Mouse (Mus musculus): Measurements from ENCODE around the gene Zdhhc14.

Zdhhc14 gene

DNA sequence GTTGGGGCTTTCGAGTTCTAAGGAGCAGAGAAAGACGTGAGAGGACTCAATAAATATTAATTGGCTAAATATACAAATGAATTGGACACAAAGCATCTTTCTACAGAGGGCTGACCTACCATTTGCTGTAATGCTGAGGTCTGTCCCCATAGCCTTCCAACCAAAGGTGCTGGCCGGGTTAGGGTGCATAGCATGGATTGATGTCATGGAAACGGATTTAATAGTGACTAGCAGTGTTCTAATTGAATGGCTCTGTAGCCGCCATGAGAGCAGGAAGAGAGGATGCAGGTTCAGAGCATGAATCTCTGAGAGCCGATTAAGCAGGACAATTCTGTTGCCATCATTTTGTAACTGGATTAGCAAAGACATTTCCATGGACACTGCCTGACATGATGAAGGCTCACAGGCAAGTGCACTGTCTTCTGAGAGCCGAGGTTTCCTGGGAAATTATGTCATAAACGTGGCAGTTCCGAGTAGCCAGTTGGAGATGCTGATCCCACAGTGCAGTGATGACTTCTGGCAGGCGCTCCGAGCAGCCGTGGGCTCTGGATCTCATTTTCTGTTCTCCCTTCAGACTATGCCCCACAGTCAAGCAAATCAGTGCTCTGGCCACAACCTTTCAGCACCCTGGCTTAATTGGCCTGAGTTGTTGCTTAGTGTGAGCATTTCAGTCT, 91.3 kb downstream of the Zdhhc14 start:
- TF ChIP-seq NANOG (IDR thresholded peaks at IDR 0.05; ENCODE audit: borderline replicate concordance, low read length) (no peak), POU5F1 (IDR thresholded peaks at IDR 0.05; ENCODE audit: borderline replicate concordance, low read length) (no peak), CTCF (conservative IDR thresholded peaks at IDR 0.05; ENCODE audit: low read length) (no peak)

DNA sequence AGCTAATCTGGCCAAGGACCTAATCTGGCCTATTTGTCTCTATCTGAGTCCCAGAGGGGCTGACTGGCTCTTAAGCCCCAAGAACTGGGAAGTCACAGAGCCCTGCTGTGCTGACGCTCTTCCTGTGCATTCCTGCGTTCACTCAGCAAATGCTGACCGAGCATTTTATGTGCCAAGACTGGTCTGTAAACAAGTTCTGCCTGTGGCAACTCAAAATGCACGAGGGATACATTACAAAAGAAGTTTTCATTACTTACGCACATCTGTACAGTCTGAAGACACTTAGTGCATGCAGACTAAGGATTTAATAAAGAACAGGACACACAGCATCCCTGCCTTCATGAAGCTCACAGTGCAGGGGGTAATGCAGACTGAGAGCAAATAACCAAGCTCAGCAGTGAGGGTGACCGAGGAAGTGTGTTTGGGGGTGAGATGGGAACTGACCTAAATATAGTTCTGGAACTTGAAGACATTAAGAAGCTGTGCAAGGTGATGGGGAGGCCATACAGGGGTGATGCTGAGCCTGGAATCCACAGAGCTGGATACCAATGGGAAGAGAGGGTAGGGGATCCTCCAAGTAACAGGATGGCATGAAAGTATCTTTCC, 99.3 kb downstream of the Zdhhc14 start:
- no peak overlapping the region for H3K4me3 ChIP-seq (replicated peaks; ENCODE audit: low read length)
- peaks cover 3% of the 10 kb centered on the region; the same call in 1 of the 2 replicates for H3K27me3 ChIP-seq (ENCODE audit: insufficient read depth, low read length)
- H3K36me3 ChIP-seq (ENCODE audit: insufficient read depth, low read length), result no peaks in the 10 kb centered on the region
- no peak for TF ChIP-seq POU5F1 (IDR thresholded peaks at IDR 0.05; ENCODE audit: borderline replicate concordance, low read length)
- no peak for TF ChIP-seq NANOG (IDR thresholded peaks at IDR 0.05; ENCODE audit: borderline replicate concordance, low read length)
- TF ChIP-seq CTCF (conservative IDR thresholded peaks at IDR 0.05; ENCODE audit: low read length), result no peak
- H3K4me1 ChIP-seq (replicated peaks; ENCODE audit: low read depth, low read length), result no peaks in the 10 kb centered on the region
- H3K9me3 ChIP-seq (ENCODE audit: low read length), result no peaks in the 10 kb centered on the region

More for the DNA sequence above, 91.3 kb downstream of the Zdhhc14 start:
- no peaks in the 10 kb centered on the region for H3K4me1 ChIP-seq (replicated peaks; ENCODE audit: low read depth, low read length)
- H3K4me3 ChIP-seq (replicated peaks; ENCODE audit: low read length), result no peak overlapping the region
- H3K36me3 ChIP-seq (ENCODE audit: insufficient read depth, low read length), result no peaks in the 10 kb centered on the region
- H3K27me3 ChIP-seq (ENCODE audit: insufficient read depth, low read length), result no peaks in the 10 kb centered on the region
- no peaks in the 10 kb centered on the region for H3K9me3 ChIP-seq (ENCODE audit: low read length)

DNA sequence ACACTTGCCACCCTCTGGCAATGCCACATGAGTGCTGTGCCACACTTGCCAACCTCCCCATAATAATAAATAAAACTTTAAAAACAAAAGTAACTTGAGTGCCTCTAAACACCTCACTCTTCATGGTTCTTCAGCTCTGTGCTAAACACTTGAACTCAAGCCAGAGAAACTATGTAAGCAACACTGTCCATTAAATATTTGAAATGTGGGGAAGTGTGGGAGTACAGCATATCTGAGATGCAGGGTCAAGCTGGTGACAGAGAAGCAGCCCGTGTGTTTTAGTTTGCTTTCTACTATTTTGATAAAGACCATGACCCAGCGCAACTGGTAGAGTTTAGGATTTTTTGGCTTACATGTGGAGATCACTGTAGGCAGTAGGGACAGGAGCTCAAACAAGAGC, 100.7 kb downstream of the Zdhhc14 start:
- no peaks in the 10 kb centered on the region for H3K9me3 ChIP-seq (ENCODE audit: low read length)
- H3K27me3 ChIP-seq (ENCODE audit: insufficient read depth, low read length), result peaks cover 3% of the 10 kb centered on the region; the same call in 1 of the 2 replicates
- no peaks in the 10 kb centered on the region for H3K4me1 ChIP-seq (replicated peaks; ENCODE audit: low read depth, low read length)
- TF ChIP-seq CTCF (conservative IDR thresholded peaks at IDR 0.05; ENCODE audit: low read length), result no peak
- no peak for TF ChIP-seq POU5F1 (IDR thresholded peaks at IDR 0.05; ENCODE audit: borderline replicate concordance, low read length)
- TF ChIP-seq NANOG (IDR thresholded peaks at IDR 0.05; ENCODE audit: borderline replicate concordance, low read length), result no peak
- no peaks in the 10 kb centered on the region for H3K36me3 ChIP-seq (ENCODE audit: insufficient read depth, low read length)
- H3K4me3 ChIP-seq (replicated peaks; ENCODE audit: low read length), result no peak overlapping the region

DNA sequence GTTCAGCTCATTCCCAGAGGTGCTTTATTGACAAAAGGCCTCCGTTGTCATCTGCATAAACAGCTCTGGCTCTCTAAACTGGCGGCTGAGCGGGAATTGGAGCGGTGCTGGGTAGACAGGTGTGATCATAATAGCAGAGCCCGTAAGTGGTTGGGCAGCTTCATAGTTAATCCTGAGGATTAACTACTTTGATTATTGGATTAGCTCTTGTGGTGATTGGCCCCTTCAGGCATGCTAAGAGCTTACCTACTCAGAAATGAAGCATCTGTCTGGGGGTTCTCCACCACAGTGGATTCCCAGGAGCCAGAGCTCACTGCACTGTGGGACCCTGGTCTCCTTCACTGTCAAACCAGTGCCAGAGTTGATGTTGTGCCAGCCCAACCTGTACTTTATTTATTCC, 102.7 kb downstream of the Zdhhc14 start:
- Histone ChIP-seq H3K9me3 (ENCODE audit: low read length) (no peaks in the 10 kb centered on the region), H3K27me3 (ENCODE audit: insufficient read depth, low read length) (peaks cover 3% of the 10 kb centered on the region; the same call in 1 of the 2 replicates), H3K4me1 (replicated peaks; ENCODE audit: low read depth, low read length) (no peaks in the 10 kb centered on the region), H3K36me3 (ENCODE audit: insufficient read depth, low read length) (no peaks in the 10 kb centered on the region), H3K4me3 (replicated peaks; ENCODE audit: low read length) (no peak overlapping the region)
- TF ChIP-seq POU5F1 (IDR thresholded peaks at IDR 0.05; ENCODE audit: borderline replicate concordance, low read length), result no peak
- TF ChIP-seq CTCF (conservative IDR thresholded peaks at IDR 0.05; ENCODE audit: low read length), result no peak
- TF ChIP-seq NANOG (IDR thresholded peaks at IDR 0.05; ENCODE audit: borderline replicate concordance, low read length), result no peak

DNA sequence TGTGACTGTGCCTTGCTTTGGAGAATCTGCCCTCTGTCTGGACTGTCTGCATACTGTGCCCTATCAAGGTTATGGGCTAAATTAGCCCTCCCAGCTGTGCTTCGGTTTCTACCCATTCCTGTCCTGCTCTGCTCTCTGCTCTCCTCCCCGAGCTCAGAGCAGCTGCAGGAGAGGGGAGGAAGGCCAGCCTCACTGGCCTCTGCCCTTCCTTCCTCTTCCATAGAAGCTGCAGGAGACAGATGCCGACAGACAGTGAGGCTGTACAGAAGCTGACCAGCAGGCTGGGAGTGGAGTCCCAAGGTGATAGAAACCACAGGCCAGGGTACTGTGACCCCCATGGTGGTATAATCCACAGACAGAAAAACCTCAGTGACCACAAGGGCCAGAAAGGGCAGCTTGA, 104.1 kb downstream of the Zdhhc14 start:
- Histone ChIP-seq H3K36me3 (ENCODE audit: insufficient read depth, low read length) (no peaks in the 10 kb centered on the region), H3K4me3 (replicated peaks; ENCODE audit: low read length) (no peak overlapping the region), H3K9me3 (ENCODE audit: low read length) (no peaks in the 10 kb centered on the region), H3K4me1 (replicated peaks; ENCODE audit: low read depth, low read length) (no peaks in the 10 kb centered on the region), H3K27me3 (ENCODE audit: insufficient read depth, low read length) (peaks cover 3% of the 10 kb centered on the region; the same call in 1 of the 2 replicates)
- no peak for TF ChIP-seq POU5F1 (IDR thresholded peaks at IDR 0.05; ENCODE audit: borderline replicate concordance, low read length)
- TF ChIP-seq NANOG (IDR thresholded peaks at IDR 0.05; ENCODE audit: borderline replicate concordance, low read length), result no peak
- TF ChIP-seq CTCF (conservative IDR thresholded peaks at IDR 0.05; ENCODE audit: low read length), result no peak

DNA sequence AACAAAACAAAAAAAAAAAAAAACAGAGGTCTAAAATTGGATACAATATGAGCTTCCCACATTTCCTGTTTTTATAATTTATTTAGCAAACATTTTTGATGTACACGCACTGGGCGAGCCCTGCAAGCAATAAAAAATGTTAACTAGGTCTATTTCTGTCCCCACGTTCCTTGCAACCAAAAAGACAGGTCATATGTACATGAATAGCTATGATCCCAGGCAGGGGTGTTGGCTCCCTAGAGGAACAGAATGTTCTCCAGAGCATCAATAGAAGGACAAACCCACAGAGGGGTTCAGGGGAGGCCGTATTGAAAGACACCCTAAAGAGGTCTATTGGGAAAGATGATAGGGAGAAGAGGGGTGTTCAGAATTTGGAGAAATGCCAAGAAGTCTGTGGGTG, 106.6 kb downstream of the Zdhhc14 start:
- H3K9me3 ChIP-seq (ENCODE audit: low read length), result no peaks in the 10 kb centered on the region
- no peak overlapping the region for H3K4me3 ChIP-seq (replicated peaks; ENCODE audit: low read length)
- H3K36me3 ChIP-seq (ENCODE audit: insufficient read depth, low read length), result no peaks in the 10 kb centered on the region
- no peaks in the 10 kb centered on the region for H3K4me1 ChIP-seq (replicated peaks; ENCODE audit: low read depth, low read length)
- H3K27me3 ChIP-seq (ENCODE audit: insufficient read depth, low read length), result peaks cover 3% of the 10 kb centered on the region; the same call in 1 of the 2 replicates
- no peak for TF ChIP-seq NANOG (IDR thresholded peaks at IDR 0.05; ENCODE audit: borderline replicate concordance, low read length)
- TF ChIP-seq POU5F1 (IDR thresholded peaks at IDR 0.05; ENCODE audit: borderline replicate concordance, low read length), result no peak
- no peak for TF ChIP-seq CTCF (conservative IDR thresholded peaks at IDR 0.05; ENCODE audit: low read length)

DNA sequence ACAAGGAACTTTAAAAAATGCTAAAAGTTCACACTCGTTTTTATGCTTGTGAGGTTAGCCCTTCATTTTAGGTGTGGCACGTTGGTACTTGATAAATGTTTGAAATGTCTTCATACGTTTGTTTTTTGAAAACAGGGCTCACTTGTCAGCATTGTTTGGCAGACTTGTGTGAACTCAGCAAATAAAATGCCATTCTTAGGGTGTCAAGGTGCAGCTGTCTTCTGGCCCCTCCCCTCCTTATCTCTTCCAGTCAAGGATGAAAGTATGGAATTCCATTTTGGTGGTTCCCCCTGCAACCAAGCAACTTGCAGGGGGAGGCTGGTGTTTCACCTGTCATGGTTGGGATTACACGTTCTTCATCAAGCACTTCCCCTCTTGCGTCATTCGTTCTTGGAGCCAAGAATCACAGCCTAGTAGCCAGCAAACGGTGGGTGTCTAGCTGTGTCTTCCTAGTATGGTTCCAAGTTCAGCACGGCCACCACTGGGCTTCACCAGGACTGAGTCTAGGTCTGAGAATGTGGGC, 108.2 kb downstream of the Zdhhc14 start:
- Histone ChIP-seq H3K36me3 (ENCODE audit: insufficient read depth, low read length) (no peaks in the 10 kb centered on the region), H3K4me3 (replicated peaks; ENCODE audit: low read length) (no peak overlapping the region), H3K4me1 (replicated peaks; ENCODE audit: low read depth, low read length) (no peaks in the 10 kb centered on the region), H3K27me3 (ENCODE audit: insufficient read depth, low read length) (peaks cover 3% of the 10 kb centered on the region; the same call in 1 of the 2 replicates), H3K9me3 (ENCODE audit: low read length) (no peaks in the 10 kb centered on the region)
- TF ChIP-seq CTCF (conservative IDR thresholded peaks at IDR 0.05; ENCODE audit: low read length) (no peak), POU5F1 (IDR thresholded peaks at IDR 0.05; ENCODE audit: borderline replicate concordance, low read length) (no peak), NANOG (IDR thresholded peaks at IDR 0.05; ENCODE audit: borderline replicate concordance, low read length) (no peak)

DNA sequence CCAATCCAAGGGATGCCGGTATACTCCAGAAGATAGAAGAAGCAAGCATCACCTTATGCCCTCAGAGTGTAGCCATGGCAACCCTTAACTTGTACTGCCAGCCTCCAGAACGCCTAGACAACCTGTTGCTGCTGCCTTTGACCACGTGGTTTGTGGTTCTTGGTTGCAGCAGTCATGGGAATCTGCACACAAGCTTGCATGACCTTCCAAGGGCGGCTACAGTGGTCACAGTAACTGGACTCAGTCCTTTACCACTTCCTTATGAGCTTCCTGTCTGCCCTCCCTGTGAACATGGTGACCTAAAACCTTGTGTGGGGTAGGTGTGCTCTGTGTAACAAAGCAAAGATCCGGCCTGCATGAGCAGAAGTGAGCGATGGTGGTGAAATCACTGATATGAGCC, 109.6 kb downstream of the Zdhhc14 start:
- H3K27me3 ChIP-seq (ENCODE audit: insufficient read depth, low read length), result no peaks in the 10 kb centered on the region
- H3K4me1 ChIP-seq (replicated peaks; ENCODE audit: low read depth, low read length), result no peaks in the 10 kb centered on the region
- no peaks in the 10 kb centered on the region for H3K36me3 ChIP-seq (ENCODE audit: insufficient read depth, low read length)
- no peak overlapping the region for H3K4me3 ChIP-seq (replicated peaks; ENCODE audit: low read length)
- no peak for TF ChIP-seq CTCF (conservative IDR thresholded peaks at IDR 0.05; ENCODE audit: low read length)
- H3K9me3 ChIP-seq (ENCODE audit: low read length), result no peaks in the 10 kb centered on the region

Measured in E14TG2a.4 (cell line).